Mouse (Mus musculus): ENCODE results near the gene Nt5c3.

Nt5c3 gene

DNA sequence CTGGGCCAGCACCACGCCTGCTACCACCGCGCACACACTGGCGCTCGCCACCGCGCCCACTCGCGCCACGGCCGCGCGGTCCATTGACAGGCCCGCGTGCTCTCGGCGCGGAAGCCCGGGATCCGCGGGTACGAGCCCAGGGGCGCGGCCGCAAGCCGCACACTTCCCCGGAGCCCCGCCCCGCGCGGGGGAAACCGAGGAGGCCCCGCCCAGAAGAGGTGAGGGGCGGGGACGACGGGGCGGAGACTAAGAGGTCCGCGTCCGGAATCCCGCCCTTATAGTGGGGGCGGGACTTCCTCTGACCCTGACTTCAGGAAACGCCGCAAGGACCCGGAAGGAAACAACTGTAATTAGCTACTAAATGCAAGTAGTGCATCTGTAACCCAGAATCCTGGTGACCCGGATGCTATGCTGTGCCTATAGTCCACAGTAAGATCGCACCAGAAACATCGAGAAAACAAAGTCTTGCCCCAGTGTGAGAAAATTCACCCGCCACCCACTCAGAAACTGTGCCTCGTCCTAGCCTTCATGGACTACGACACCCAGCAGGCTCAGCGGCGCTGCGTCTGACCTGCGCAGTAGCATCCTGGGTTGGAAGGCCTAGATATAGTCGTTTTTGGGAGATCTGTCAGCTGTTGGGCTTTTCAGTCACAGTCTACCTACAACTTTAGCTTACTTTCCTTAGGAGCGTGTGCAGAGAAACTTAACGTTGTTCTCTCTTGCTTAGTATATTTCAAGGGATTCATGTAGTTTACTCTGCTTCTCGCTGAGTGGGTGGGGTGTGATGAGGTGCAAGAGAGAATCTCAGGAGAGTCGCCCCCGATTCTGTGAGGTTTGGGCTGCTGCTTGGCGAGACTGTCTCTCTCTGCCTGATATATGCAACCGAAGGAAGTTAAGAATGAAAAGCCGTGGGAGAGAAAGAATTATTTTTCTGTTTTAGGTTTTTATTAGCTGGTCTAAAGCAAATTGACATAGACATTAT lies at the start of gene Nt5c3, which contains the start of gene Vmn1r4:
TSS of gene Nt5c3 (minus strand) at position 207 of the 982 bp plus-strand sequence.
TSS of gene Vmn1r4 (plus strand) at position 290 of the 982 bp plus-strand sequence.
- in situ Hi-C loops (cut with MboI, MseI) = loop anchor here (5.0 to 10.0 kb wide), 4 partner anchors 112 to 771 kb away; partner anchors contain the start of genes Avl9, Ppm1k and Pyurf

DNA sequence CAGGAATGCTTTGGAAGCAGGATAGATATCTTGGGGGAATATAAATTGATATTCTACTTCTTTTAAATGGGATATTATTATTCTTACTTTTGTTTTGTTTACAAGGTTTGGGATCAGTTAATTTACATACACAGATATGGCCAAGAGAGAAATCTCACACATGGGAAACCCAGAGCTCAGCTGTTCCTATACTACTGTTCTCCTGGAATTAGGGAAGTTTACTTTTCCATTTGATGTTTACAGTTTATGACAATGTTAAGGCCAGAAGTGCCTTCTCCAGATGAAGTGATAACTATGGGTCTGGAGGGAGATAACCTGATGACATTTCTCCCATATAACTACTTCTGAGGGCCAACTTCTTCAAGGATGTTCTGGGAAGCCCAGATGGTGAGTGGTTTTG lies 46.2 kb upstream of the Nt5c3 start, which contains the start of gene Vmn1r5:
TSS of gene Vmn1r5 (plus strand) at position 301 of the 400 bp plus-strand sequence.
- in situ Hi-C loops (cut with MboI, MseI) = loop anchor here (25.0 kb wide), 1 partner anchor 883 kb away; no protein-coding TSS in a partner anchor

DNA sequence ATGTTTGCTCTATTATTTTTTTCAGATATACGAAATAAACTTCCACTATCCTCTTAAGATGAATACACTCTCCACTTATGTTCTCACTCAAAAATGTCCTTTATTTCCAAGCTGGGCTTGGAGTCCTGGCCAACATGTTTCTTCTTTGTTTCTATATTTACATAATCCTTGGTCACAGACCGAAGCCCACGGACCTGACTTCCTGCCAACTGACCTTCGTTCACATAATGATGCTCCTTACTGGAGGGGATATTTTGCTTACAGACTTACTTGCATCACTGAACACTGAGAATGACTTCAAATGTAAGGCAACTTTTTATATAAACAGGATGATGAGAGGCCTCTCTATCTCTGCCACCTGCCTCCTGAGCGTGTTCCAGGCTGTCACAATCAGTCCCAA lies 32.7 kb upstream of the Nt5c3 start:
- in situ Hi-C loops (cut with MboI, MseI) = loop anchor here (25.0 kb wide), 1 partner anchor 869 kb away; no protein-coding TSS in a partner anchor

DNA sequence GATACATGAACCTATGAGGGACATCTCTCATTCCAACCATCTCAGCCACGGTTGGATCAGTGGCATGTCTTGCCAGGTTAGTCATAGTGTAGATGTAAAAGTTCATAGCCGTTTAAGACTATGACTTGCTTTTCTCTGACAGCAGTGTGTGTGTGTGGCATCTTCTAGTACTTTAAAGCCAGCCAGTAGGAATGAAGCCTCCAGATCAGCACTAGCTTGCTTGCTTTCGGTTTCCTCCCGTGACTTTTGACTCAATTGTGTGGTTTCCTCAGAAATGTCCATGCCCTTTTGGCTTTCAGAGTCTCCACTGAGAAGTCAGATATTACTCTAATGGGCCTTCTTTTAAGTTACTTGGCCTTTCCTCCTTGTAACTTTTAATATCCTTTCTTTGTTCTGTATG lies 10.6 kb upstream of the Nt5c3 start:
- in situ Hi-C loops (cut with MboI, MseI) = no loop called here

DNA sequence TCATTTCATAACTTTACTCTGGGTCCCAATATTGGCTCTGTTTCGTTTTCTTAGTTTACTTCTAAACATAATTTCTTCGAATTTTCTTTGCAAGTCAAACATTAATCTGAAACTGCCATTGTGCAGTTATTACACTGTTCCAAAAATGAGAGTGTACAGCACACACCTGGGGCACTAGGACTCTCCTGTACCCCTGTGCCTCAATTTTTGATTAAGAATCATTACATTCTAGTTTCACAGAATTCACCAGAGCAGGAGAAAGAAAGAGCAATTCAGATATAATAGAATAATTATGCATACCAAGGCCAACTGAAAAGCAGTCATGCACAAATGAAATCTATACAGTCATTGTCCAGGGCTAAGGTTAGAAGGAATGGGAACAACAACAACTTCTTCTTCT lies 8.7 kb upstream of the Nt5c3 start:
- in situ Hi-C loops (cut with MboI, MseI) = no loop called here

DNA sequence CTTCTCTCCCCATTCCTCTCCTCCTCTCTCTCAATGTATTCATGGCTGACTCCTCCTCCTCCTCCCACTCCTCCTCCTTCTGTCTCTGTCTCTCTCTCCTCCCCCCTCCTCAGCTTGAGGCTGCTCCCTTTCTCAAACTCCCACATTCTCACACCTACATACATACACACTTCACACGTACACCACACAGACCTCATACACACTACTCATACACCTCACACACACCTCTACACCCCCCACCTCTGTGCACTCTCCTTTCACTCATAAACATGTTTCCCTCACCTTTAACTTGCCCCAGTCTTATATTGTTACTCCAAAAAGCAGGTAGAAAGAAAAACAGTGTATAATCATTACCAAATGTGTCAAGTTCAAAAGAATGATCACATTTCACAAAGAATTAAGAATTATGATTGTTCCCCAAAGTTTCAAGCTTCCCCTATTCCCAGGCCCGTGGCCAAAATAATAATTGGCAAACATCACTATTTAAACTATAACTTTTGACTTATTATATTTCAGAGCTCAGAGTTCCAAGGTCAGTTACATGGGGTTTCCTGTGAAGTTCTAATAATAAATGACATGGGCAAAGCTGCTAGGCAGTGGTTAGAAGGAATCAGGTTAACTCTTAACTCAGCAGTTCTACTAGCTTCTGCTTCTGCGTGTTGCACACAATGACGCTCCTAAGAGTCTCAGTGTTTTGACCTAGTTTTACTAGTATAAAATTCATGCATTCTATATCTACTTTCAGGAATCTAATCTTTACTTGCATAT lies 8.1 kb upstream of the Nt5c3 start:
- in situ Hi-C loops (cut with MboI, MseI) = no loop called here

DNA sequence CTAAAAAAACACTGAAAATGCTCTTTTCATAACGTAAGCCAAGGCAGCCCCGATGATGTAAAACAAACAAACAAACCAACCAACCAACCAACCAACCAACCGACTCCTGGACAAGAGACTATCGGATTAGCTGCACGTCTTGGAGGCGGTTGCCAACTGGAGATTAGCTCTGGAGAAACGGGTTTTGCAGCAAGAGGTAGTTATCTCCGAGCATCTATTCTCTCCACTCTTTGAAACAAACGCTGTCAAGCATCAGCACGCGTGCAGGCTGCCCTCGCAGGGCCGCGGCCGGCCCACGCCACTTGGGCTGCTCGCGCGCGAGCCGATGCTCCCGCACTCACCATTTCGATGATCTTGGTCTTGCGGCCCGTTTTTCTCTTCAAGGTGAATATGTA lies 404 bp downstream of the Nt5c3 start:
- in situ Hi-C loops (cut with MboI, MseI) = loop anchor here (5.0 to 10.0 kb wide), 4 partner anchors 111 to 771 kb away; partner anchors contain the start of genes Avl9, Ppm1k and Pyurf

DNA sequence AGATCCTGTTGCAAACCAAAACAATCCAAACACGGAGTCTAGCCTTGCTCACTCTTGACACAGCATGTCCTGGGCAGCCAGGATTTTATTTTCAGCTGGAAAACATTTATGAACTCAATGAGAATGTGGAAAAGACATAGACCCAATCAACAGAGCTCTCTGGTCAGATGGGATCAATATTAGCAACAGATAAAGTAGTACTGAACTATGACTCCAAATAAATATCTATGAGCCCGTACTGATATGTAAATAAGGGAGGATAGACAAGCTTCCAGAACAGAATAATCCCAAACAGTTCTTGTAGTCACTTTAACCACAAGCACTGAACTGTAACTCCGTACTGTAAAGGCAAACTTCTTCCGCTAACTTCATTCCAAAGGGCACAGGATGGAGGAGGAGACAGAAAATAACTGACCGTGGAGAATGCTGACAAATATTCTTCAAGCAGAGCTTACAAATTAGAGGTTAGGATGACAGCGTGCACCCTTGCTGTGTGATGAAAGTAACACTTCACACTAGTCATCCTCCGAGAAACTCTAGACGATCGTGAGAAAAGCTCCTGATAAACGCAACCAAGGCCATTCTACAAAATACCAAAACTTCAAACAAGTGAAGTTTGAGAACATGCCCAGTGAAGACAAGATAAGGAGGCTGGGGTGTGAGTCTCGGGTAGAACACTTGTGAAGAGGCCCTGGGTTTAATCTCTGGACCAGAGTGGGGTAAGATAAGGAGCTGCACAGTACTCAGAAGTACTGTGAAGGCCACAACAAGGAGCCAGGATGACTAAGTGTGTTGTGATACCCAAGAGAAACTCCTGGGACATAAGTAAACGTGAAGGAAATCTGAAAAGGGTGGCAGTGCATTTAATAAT lies 3.3 kb downstream of the Nt5c3 start:
- in situ Hi-C loops (cut with MboI, MseI) = loop anchor here (5.0 to 10.0 kb wide), 4 partner anchors 108 to 774 kb away; partner anchors contain the start of genes Avl9, Ppm1k and Pyurf

DNA sequence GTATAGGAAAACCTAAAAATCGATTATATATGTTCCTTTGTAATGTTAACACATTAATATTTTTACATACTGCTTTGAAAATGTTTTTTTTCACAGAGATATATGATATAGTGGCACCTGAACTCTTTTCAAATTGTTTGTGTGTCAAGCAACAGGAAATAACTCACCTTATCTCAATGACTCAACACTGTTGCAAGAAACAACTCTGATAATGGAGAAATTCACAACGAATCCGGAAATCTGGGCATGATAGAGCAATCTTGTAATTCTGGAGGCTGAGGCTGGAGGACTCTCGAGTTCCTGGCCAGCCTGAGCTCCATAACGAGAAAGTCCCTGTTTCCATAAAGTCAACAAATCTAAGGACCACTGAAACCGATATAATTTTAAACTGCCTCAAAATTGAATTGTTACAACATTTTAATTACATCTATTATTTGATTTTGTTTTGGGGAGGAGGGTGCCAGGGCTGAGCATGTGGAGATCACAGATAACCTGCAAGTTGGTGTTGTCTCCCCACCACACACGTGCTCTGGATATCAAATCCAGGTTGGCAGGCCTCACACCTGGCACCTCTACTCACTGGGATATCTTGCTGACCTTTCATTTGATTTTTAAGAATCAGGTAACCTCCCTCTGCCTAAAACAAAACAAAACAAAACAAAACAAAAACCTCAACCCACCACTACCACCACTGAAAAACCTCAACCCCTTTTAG lies 4.2 kb downstream of the Nt5c3 start:
- in situ Hi-C loops (cut with MboI, MseI) = loop anchor here (5.0 to 10.0 kb wide), 4 partner anchors 107 to 775 kb away; partner anchors contain the start of genes Avl9, Ppm1k and Pyurf

DNA sequence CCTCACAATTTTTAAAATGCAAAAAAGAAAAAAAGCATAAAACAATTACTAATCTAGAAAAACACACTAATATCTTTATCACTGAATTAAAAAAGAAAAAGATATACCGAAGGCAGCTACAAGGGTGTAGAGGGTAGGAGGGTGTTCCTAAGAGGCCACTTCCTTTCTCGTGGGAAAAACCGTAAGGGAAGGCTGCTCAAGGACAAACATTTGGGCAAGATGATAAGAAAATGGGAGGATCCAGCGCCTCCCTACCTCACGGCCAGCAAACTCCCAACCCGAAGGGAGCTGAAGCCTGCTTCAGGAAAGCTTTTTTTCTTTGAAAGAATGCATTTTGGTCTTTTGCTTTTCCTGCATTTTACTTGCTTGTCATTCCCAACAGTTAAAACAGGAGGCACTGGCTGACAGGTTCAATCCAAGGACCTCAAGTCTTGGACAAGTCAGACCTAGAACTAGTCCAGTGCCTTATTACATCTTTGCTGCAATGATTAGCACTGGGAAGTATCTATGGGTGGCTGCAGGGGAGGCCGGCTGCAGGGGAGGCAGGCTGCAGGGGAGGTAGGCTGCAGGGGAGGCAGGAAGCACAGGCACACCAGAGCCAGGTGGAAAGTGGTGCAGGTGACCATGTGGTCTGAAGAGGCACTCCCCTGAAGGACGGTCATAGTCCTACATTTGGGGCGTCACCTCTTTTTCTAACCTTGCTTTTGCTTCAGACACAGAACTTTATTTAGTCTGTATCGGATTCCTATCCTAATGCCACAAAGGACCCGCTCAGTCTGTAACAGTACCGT lies 6.0 kb downstream of the Nt5c3 start:
- in situ Hi-C loops (cut with MboI, MseI) = no loop called here

DNA sequence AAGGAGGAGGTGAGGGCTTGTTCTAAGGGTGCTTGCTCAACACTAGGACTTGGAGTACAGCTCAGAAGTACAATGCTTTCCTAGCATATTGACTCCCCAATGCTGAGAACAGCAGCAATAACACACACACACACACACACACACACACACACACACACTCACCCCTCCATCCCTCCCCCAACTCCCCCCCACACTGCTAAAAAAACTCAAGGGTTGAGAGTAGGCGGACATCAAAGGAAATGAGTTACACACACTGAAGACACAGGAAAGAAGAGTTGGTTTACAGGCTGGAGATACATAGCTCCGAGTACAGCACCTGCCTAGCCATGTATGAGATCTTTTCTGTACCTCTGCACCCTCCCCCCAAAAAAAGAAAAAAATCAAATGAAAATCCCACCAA lies 7.5 kb downstream of the Nt5c3 start:
- in situ Hi-C loops (cut with MboI, MseI) = no loop called here

DNA sequence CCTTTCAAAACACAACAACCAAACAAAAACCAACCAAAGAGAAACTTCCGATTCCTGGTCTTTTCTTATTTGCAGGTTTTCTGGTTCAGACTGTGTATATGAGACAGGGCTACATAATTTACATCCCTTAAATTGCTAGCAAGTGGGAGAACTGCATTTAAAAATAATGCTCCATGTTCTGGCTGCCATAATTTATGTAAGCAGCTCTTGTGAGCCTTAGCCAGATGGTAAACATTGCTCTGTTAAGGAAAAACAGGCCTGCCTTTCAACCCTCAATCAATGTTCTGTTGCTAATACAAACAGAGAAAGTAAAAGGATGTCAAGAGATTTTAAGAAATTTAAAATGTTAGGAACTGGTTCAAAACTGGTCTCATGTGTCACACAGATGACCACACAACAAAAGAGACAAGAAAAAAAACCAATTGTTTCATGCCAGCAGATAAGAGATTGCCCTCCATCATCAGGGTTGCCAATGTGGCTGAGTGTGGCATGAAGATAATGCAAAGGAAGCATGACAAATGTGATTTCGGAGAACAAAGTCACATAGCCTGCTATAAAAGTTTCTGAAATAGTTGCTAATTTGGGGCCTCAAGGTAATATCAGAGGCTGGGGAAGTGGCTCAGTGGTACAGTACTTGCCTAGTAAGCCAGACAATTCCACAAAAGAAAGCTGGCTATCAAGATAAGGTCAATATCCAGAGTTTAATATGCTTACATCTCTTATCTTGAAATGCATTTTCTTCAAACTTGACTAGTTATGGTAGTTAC lies 10.5 kb downstream of the Nt5c3 start:
- in situ Hi-C loops (cut with MboI, MseI) = no loop called here

DNA sequence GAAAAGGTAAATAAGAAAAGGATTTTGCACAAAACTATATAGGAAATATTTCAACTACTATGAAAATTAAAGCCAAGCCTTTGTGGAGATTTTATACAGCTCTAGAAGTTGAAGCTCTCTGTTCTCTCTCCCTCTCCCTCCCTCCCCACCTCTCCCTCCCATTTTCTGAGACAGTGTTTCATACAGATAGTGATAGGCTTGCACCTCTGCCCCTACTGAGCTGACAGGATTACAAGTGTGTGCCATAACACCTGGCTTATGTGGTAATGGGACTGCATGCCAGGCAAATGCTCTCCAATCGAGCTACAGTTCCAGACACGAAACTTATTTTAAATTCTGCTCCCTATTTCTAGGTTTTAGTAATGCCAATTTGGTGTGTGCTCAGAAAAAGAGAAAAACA lies 12.8 kb downstream of the Nt5c3 start:
- in situ Hi-C loops (cut with MboI, MseI) = no loop called here

DNA sequence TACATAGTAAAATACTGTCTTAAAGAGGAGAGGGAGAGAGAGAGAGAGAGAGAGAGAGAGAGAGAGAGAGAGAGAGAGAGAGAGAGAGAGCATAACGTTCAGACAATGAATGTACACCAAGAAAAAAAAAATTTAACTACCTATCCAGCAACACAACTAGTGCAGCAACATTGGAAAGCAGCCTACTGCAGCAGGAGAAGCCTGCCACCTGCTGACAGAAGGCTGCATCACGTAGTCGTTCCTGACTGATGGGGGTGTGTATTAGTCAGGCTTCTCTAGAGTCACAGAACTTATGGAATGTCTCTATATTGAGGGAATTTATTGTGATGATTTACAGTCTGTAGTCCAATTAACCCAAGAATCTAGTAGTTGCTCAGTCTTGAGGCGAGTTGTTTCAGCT lies 14.8 kb downstream of the Nt5c3 start:
- in situ Hi-C loops (cut with MboI, MseI) = loop anchor here (10.0 kb wide), 1 partner anchor 104 kb away; no protein-coding TSS in a partner anchor

DNA sequence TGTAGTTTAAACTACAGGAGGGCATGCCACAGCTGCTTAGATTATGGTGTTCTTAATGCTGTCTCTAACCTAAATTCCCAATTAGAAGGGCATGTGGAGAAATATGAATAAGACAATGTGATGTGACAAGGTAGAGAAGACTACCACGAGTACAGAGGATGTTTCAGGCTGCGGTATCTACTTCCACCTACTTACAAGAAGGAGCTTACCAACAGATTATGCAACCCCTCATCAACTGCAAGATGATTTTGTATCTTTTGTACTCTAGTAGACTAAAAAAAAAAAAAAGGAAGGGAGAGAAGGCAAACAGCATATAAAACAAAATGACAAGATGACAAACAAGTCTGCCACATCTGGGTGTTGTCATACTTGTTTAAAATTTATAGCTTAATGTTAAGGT lies 15.3 kb downstream of the Nt5c3 start:
- in situ Hi-C loops (cut with MboI, MseI) = loop anchor here (10.0 kb wide), 1 partner anchor 104 kb away; no protein-coding TSS in a partner anchor

DNA sequence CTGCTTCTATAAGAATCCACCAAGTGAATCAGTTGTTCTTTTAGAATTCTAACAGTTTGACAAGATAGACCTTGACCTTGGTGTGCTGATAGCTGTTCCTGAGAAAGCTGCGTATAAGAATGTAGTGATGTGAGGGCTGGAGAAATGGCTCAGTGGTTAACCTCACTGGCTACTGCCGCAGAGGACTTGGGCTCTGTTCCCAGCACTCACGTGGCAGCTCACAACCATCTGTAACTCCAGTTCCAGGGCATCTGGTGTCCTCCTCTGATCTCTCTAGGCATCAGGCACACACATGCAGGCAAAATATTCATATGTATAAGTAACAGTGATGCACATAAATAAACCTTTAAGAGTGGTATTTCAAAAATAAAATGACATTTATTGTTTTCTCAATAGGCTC lies 15.8 kb downstream of the Nt5c3 start:
- in situ Hi-C loops (cut with MboI, MseI) = loop anchor here (10.0 kb wide), 1 partner anchor 103 kb away; no protein-coding TSS in a partner anchor

DNA sequence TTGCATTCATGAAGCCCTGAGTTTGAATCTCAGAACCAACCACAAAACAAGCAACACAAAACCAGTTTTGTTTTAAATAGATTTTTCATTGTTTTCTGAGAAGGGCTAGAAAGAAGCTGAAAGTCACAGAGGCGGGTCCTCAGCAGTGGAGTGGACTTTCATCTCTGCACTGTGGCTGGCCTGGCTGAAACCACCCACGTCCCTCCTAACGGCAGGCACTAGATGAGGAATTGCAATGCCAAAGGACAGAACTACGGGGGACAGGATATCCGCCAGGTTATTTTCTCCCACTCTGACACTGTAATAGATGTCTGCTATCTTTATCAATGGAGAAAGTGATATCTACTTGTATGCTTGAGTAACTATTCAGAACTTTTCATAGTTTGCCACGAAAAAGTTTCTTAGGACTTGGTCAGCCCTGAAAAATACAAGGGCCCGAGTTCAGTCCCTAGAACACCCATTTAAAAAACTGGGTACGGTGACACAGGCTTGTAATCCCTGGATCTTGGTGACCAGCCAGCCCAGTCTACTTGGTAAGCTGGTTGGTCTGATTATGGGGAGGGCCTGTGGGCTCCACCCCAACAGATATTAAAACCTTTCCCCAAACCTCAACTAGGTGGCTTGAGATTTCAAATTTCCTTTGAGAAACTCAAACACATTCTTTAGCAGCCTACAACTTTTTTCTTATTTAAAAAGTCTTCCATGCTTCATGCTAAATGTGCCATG lies 17.4 kb downstream of the Nt5c3 start:
- in situ Hi-C loops (cut with MboI, MseI) = loop anchor here (10.0 kb wide), 1 partner anchor 101 kb away; no protein-coding TSS in a partner anchor

DNA sequence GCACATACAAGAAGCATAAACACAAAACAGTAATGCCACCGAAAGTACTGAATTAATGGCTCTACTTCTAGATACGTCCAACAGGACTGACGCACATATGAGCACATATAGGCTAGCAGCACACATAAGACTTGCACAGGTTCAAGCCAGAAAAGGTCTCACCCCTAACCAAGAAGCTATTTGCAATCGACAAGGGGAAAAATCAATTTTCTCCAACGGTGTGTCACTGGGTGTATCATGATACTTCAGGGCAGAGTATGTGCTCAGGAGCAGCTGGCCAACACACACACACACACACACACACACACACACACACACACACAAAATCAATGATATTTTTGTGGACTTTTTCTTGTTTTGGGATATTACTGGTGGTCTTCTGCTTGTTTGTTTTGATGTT lies 18.2 kb downstream of the Nt5c3 start:
- in situ Hi-C loops (cut with MboI, MseI) = loop anchor here (10.0 kb wide), 1 partner anchor 101 kb away; no protein-coding TSS in a partner anchor
